Mouse (Mus musculus): ENCODE measurements around the gene Senp7. TPM values are rescaled to one million over a fixed set of nuclear protein-coding genes. Genes with fewer than 3 reads are reported as not detected.

The Senp7 gene
- polyA plus RNA-seq, 1 experiment: 3.6 TPM

GRCm38 (mm10) chr16:56139921-56140320 is 91.8 kb downstream of the Senp7 start:
- Histone ChIP-seq H3K36me3 (ENCODE audit: control insufficient read depth, insufficient read depth, low read length) (peaks cover 2% of the 10 kb centered on the region; the same call in 1 of the 2 replicates), H3K4me3 (ENCODE audit: extremely low read depth, insufficient read depth, insufficient read length) (no peak overlapping the region), H3K27me3 (ENCODE audit: control insufficient read depth, insufficient read depth, low read length) (no peaks in the 10 kb centered on the region), H3K27ac (ENCODE audit: insufficient read depth, low read length) (no peak overlapping the region), H3K4me1 (ENCODE audit: control insufficient read depth, insufficient read depth, insufficient read length) (no peaks in the 10 kb centered on the region)
- WGBS: 52% methylated on average over 3 of the region's 3 CpGs
- TF ChIP-seq CTCF (IDR thresholded peaks at IDR 0.05; ENCODE audit: extremely low read depth, insufficient read depth, insufficient read length, insufficient replicate concordance): no peak
- TF ChIP-seq POLR2A (IDR thresholded peaks at IDR 0.05; ENCODE audit: low read depth, low read length): no peak
- DNase-seq (ENCODE audit: low read depth in 1 of 2, low spot score in 2 of 2): no peak

- H3K36me3 ChIP-seq (ENCODE audit: control insufficient read depth, insufficient read depth, low read length): no peaks in the 10 kb centered on the region; the same call in 1 of the 2 replicates
- H3K27ac ChIP-seq (ENCODE audit: insufficient read depth, low read length): no peak overlapping the region
- H3K27me3 ChIP-seq (ENCODE audit: control insufficient read depth, insufficient read depth, low read length): no peaks in the 10 kb centered on the region
- TF ChIP-seq CTCF (IDR thresholded peaks at IDR 0.05; ENCODE audit: extremely low read depth, insufficient read depth, insufficient read length, insufficient replicate concordance): no peak
- no peak for TF ChIP-seq POLR2A (IDR thresholded peaks at IDR 0.05; ENCODE audit: low read depth, low read length)
- DNase-seq (ENCODE audit: low read depth in 1 of 2, low spot score in 2 of 2): no peak
- WGBS: 98% methylated on average over 17 of the region's 17 CpGs
- H3K4me3 ChIP-seq (ENCODE audit: extremely low read depth, insufficient read depth, insufficient read length): no peak overlapping the region
- H3K4me1 ChIP-seq (ENCODE audit: control insufficient read depth, insufficient read depth, insufficient read length): no peaks in the 10 kb centered on the region
Observed at GRCm38 (mm10) chr16:56144876-56145555, 96.9 kb downstream of the Senp7 start.

DNA sequence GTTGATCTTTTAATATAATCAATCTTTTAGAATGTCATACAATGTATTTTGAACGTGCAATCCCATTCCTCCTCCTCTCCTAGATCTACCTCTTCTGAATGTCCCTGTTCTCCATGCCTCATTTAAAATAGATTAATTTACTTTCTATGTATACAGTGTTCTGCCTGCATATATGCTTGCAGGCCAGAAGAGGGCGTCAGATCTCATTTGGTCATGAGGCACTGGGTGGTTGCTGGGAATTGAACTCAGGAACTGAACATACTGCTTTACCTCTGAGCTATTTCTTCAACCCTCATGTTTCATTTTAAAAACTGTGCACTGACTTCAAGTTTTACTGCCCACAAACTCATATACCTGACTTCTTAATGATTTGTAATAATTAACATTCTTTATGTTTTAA is 99.5 kb downstream of the Senp7 start:
- 66% methylated on average over 2 of the region's 2 CpGs for WGBS
- TF ChIP-seq CTCF (IDR thresholded peaks at IDR 0.05; ENCODE audit: extremely low read depth, insufficient read depth, insufficient read length, insufficient replicate concordance) (no peak), POLR2A (IDR thresholded peaks at IDR 0.05; ENCODE audit: low read depth, low read length) (no peak)

DNA sequence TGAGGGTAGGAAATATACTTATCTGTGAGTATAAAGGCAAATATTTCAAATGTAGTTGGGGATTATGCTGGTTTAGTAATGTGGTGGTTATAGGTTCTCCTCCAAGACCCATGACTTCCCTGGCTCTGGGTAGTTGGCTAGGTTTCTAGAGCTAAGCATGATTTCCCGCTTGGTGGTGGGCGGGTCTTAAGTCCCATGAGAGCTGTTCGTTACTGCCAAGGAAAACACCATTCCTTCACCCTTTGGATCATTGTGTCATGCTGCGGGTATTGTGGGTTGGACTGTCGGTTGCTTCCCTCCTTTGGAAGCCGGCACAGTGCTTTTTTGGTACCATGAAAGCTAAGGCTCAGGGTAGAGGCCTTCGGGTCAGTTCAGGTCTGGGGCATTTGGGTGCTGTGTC is 115.3 kb downstream of the Senp7 start:
- 93% methylated on average over 7 of the region's 7 CpGs for WGBS

More for the DNA sequence above, 99.5 kb downstream of the Senp7 start:
- Histone ChIP-seq H3K36me3 (ENCODE audit: control insufficient read depth, insufficient read depth, low read length) (no peaks in the 10 kb centered on the region), H3K4me1 (ENCODE audit: control insufficient read depth, insufficient read depth, insufficient read length) (no peaks in the 10 kb centered on the region), H3K27ac (ENCODE audit: insufficient read depth, low read length) (no peak overlapping the region), H3K4me3 (ENCODE audit: extremely low read depth, insufficient read depth, insufficient read length) (no peak overlapping the region), H3K27me3 (ENCODE audit: control insufficient read depth, insufficient read depth, low read length) (no peaks in the 10 kb centered on the region)
- no peak for DNase-seq (ENCODE audit: low read depth in 1 of 2, low spot score in 2 of 2)

GRCm38 (mm10) chr16:56170247-56170646 is 122.1 kb downstream of the Senp7 start:
- no peak for TF ChIP-seq POLR2A (IDR thresholded peaks at IDR 0.05; ENCODE audit: low read depth, low read length)
- no peak for TF ChIP-seq CTCF (IDR thresholded peaks at IDR 0.05; ENCODE audit: extremely low read depth, insufficient read depth, insufficient read length, insufficient replicate concordance)
- no peak overlapping the region for H3K27ac ChIP-seq (ENCODE audit: insufficient read depth, low read length)

More for the DNA sequence above, 115.3 kb downstream of the Senp7 start:
- Histone ChIP-seq H3K4me3 (ENCODE audit: extremely low read depth, insufficient read depth, insufficient read length) (no peak overlapping the region), H3K4me1 (ENCODE audit: control insufficient read depth, insufficient read depth, insufficient read length) (no peaks in the 10 kb centered on the region), H3K36me3 (ENCODE audit: control insufficient read depth, insufficient read depth, low read length) (peaks cover 5% of the 10 kb centered on the region), H3K27ac (ENCODE audit: insufficient read depth, low read length) (no peak overlapping the region), H3K27me3 (ENCODE audit: control insufficient read depth, insufficient read depth, low read length) (no peaks in the 10 kb centered on the region)
- no peak for DNase-seq (ENCODE audit: low read depth in 1 of 2, low spot score in 2 of 2)
- no peak for TF ChIP-seq POLR2A (IDR thresholded peaks at IDR 0.05; ENCODE audit: low read depth, low read length)
- no peak for TF ChIP-seq CTCF (IDR thresholded peaks at IDR 0.05; ENCODE audit: extremely low read depth, insufficient read depth, insufficient read length, insufficient replicate concordance)

DNA sequence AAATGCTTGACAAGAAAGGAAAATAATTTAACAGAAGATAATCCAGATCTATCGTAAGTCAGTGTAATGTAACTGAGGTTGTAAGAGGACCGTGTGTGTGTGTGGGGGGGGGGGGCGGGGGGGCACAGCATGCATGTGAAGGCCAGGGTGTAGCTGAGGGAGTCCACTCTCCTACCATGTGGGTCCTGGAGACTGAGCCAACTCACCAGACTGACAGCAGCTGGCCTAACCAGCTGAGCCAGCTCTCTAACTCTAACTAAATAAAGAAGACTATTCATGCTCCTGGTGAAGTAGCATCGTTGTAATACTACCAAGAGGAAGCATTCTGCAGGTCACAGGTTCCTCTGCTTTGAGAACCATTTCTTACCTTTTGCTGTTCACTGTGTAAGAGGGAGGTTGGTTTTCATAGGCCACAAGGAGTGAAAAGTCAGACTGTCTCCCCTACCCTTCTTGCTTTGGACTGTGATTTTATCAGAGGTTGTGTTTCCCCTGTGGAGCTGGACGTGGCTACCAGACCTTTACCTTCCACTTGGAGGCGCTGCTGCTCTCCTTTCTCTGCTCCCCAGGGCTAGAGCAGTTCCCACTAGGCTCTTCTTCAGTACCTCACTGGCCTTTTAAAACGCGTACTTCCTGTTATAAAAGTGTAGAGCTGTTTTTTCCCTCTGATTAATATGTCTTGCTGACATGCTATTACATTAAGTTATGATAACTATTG is 127.9 kb downstream of the Senp7 start:
- H3K4me3 ChIP-seq (ENCODE audit: extremely low read depth, insufficient read depth, insufficient read length): no peak overlapping the region
- DNase-seq (ENCODE audit: low read depth in 1 of 2, low spot score in 2 of 2): no peak
- 86% methylated on average over 8 of the region's 8 CpGs for WGBS
- H3K36me3 ChIP-seq (ENCODE audit: control insufficient read depth, insufficient read depth, low read length): peaks cover 14% of the 10 kb centered on the region
- H3K4me1 ChIP-seq (ENCODE audit: control insufficient read depth, insufficient read depth, insufficient read length): no peaks in the 10 kb centered on the region
- H3K27me3 ChIP-seq (ENCODE audit: control insufficient read depth, insufficient read depth, low read length): no peaks in the 10 kb centered on the region
- TF ChIP-seq CTCF (IDR thresholded peaks at IDR 0.05; ENCODE audit: extremely low read depth, insufficient read depth, insufficient read length, insufficient replicate concordance): no peak
- no peak for TF ChIP-seq POLR2A (IDR thresholded peaks at IDR 0.05; ENCODE audit: low read depth, low read length)
- no peak overlapping the region for H3K27ac ChIP-seq (ENCODE audit: insufficient read depth, low read length)

More at GRCm38 (mm10) chr16:56170247-56170646, 122.1 kb downstream of the Senp7 start:
- Histone ChIP-seq H3K36me3 (ENCODE audit: control insufficient read depth, insufficient read depth, low read length) (peaks cover 14% of the 10 kb centered on the region), H3K27me3 (ENCODE audit: control insufficient read depth, insufficient read depth, low read length) (no peaks in the 10 kb centered on the region), H3K4me1 (ENCODE audit: control insufficient read depth, insufficient read depth, insufficient read length) (no peaks in the 10 kb centered on the region), H3K4me3 (ENCODE audit: extremely low read depth, insufficient read depth, insufficient read length) (no peak overlapping the region)
- no peak for DNase-seq (ENCODE audit: low read depth in 1 of 2, low spot score in 2 of 2)

DNA sequence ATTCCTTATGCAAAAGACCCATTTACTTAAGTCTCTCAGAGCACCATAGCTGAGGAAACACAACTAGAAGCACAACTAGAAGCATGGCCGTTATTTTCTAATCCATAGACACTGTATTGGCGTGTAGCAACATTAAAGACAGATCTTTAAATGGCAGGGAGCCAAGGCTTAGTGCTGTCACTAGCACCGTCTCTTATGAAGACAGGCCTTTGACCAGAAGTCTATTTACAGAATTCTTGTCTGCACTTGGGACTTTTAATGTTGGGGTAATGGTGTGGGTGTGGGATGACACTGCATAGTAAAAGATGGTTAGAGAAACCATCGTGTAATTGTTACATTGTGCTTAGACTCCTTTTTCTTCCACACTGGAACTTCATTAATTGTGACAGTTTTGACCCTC is 138.7 kb downstream of the Senp7 start:
- TF ChIP-seq POLR2A (IDR thresholded peaks at IDR 0.05; ENCODE audit: low read depth, low read length) (no peak), CTCF (IDR thresholded peaks at IDR 0.05; ENCODE audit: extremely low read depth, insufficient read depth, insufficient read length, insufficient replicate concordance) (no peak)
- 95% methylated on average over 4 of the region's 4 CpGs for WGBS
- H3K4me3 ChIP-seq (ENCODE audit: extremely low read depth, insufficient read depth, insufficient read length): no peak overlapping the region
- no peak overlapping the region for H3K27ac ChIP-seq (ENCODE audit: insufficient read depth, low read length)
- no peaks in the 10 kb centered on the region for H3K4me1 ChIP-seq (ENCODE audit: control insufficient read depth, insufficient read depth, insufficient read length)
- no peaks in the 10 kb centered on the region for H3K27me3 ChIP-seq (ENCODE audit: control insufficient read depth, insufficient read depth, low read length)
- DNase-seq (ENCODE audit: low read depth in 1 of 2, low spot score in 2 of 2): no peak
- peaks cover 15% of the 10 kb centered on the region for H3K36me3 ChIP-seq (ENCODE audit: control insufficient read depth, insufficient read depth, low read length)

All from spleen, adult 2 months (tissue).